Mouse (Mus musculus) CH12.LX (cell line): ENCODE measurements around the gene Cinp.
A peak's percentile ranks its signal among the peaks of the same experiment; 100 is the strongest.

Experiments
- CTCF ChIP-seq, 2 experiments: IDR thresholded peaks in 1 of 2; conservative IDR thresholded peaks in 1 of 2; 2 replicates each; pipeline ENCODE4 v1.5.1; 2011 to 2012; ENCODE audit warnings: low read depth in 2 of 2, low read length in 2 of 2, improper control_type of control experiment in 1 of 2, inconsistent platforms in 1 of 2, mild to moderate bottlenecking in 1 of 2, moderate library complexity in 1 of 2
- E2F4 ChIP-seq: IDR thresholded peaks from 2 replicates; pipeline ENCODE4 v1.6.1; 2011; ENCODE audit warnings: low read depth, low read length, improper control_type of control experiment; ENCODE audit not compliant: insufficient replicate concordance
- ELF1 ChIP-seq: IDR thresholded peaks from 2 replicates; pipeline ENCODE4 v1.6.1; 2014; ENCODE audit warnings: low read depth, mild to moderate bottlenecking, inconsistent platforms, low read length, improper control_type of control experiment
- MAFK ChIP-seq: IDR thresholded peaks from 2 replicates; pipeline ENCODE4 v1.6.1; 2011; ENCODE audit warnings: low read length, improper control_type of control experiment; ENCODE audit not compliant: insufficient replicate concordance
- MAX ChIP-seq: IDR thresholded peaks from 2 replicates; pipeline ENCODE4 v1.6.1; 2011; ENCODE audit warnings: low read length, improper control_type of control experiment
- MEF2A ChIP-seq: IDR thresholded peaks from 2 replicates; pipeline ENCODE4 v1.6.1; 2014; ENCODE audit warnings: low read depth, mild to moderate bottlenecking, inconsistent platforms, low read length, improper control_type of control experiment, borderline replicate concordance
- MXI1 ChIP-seq: IDR thresholded peaks from 2 replicates; pipeline ENCODE4 v1.6.1; 2011; ENCODE audit warnings: mild to moderate bottlenecking, low read depth, low read length, improper control_type of control experiment
- NRF1 ChIP-seq: IDR thresholded peaks from 2 replicates; pipeline ENCODE4 v1.6.1; 2014; ENCODE audit warnings: low read depth, mild to moderate bottlenecking, inconsistent platforms, low read length, improper control_type of control experiment, moderate library complexity
- POLR2A ChIP-seq: IDR thresholded peaks from 2 replicates; pipeline ENCODE4 v1.6.1; 2011; ENCODE audit warnings: low read depth, mild to moderate bottlenecking, improper control_type of control experiment, low read length
- POLR2AphosphoS2 ChIP-seq: IDR thresholded peaks from 2 replicates; pipeline ENCODE4 v1.6.1; 2011; ENCODE audit warnings: low read depth, low read length, improper control_type of control experiment
- ZKSCAN1 ChIP-seq: IDR thresholded peaks from 2 replicates; pipeline ENCODE4 v1.6.1; 2012; ENCODE audit warnings: low read depth, inconsistent platforms, low read length, improper control_type of control experiment, borderline replicate concordance
- ZNF384 ChIP-seq: IDR thresholded peaks from 2 replicates; pipeline ENCODE4 v1.6.1; 2012; ENCODE audit warnings: low read depth, low read length, improper control_type of control experiment, inconsistent platforms

GRCm38 (mm10) chr12:110935983-110936620 lies 47.2 kb upstream of the Cinp start:
- TF ChIP-seq CTCF (conservative IDR thresholded peaks at IDR 0.05 in 1 of 2, IDR thresholded peaks at IDR 0.05 in 1 of 2; ENCODE audit: low read depth in 2 of 2, low read length in 2 of 2) (peak; percentile 54 to 97), POLR2AphosphoS2 (no peak), MAX (no peak; the same call in 1 of the 2 replicates), ELF1 (no peak), NRF1 (no peak), POLR2A (no peak), ZKSCAN1 (no peak), MAFK (no peak), MXI1 (no peak), E2F4 (no peak), MEF2A (0 out of 2 replicates have a peak, but pooled peaks have one; percentile 33), ZNF384 (no peak)
